Mouse (Mus musculus) heart, embryonic 16.5 days (tissue): ENCODE results near the gene Habp4. TPM values are rescaled to one million over a fixed set of nuclear protein-coding genes. Genes with fewer than 3 reads are reported as not detected.
A peak's percentile ranks its signal among the peaks of the same experiment; 100 is the strongest.

ENCODE experiments used
- ATAC-seq: fragments of 200-750 bp; cut with Nextera tagmentation; replicated peaks from 2 replicates; pipeline ENCODE4 v1.8.0; 2017; ENCODE audit warnings: moderate number of reproducible peaks; ENCODE audit not compliant: insufficient read depth, low FRiP score; ENCODE audit errors: extremely low read depth
- H3K27ac ChIP-seq: fragments of 300-500 bp; sonication (generic); 2 replicates; pipeline ENCODE4 v1.5.1; 2014; ENCODE audit warnings: mild to moderate bottlenecking, low read length, control low read depth, moderate library complexity
- H3K27me3 ChIP-seq: fragments of 300-500 bp; sonication (generic); 2 replicates; pipeline ENCODE4 v1.6.1; 2014; ENCODE audit warnings: low read length, mixed read lengths; ENCODE audit not compliant: control insufficient read depth, insufficient read depth
- H3K36me3 ChIP-seq: fragments of 300-500 bp; sonication (generic); 2 replicates; pipeline ENCODE4 v1.6.1; 2014; ENCODE audit not compliant: control insufficient read depth, insufficient read depth
- H3K4me1 ChIP-seq: fragments of 300-500 bp; sonication (generic); 2 replicates; pipeline ENCODE4 v1.6.1; 2014; ENCODE audit warnings: low read length, mixed read lengths; ENCODE audit not compliant: control insufficient read depth, insufficient read depth
- H3K4me2 ChIP-seq: fragments of 300-500 bp; sonication (generic); 2 replicates; pipeline ENCODE4 v1.6.1; 2014; ENCODE audit warnings: low read depth, mild to moderate bottlenecking, control low read depth, low read length
- H3K4me3 ChIP-seq: fragments of 300-500 bp; sonication (generic); 2 replicates; pipeline ENCODE4 v1.5.1; 2014; ENCODE audit warnings: mild to moderate bottlenecking, control low read depth, low read length
- H3K9ac ChIP-seq: fragments of 300-500 bp; sonication (generic); 2 replicates; pipeline ENCODE4 v1.6.1; 2014; ENCODE audit warnings: low read length, control low read depth
- H3K9me3 ChIP-seq: fragments of 300-500 bp; sonication (generic); replicated peaks from 2 replicates; pipeline ENCODE4 v1.6.1; 2016; ENCODE audit warnings: low read length; ENCODE audit not compliant: control insufficient read depth
- WGBS: fragments of 180-500 bp; shearing (Covaris S2); extraction: QIAGEN DNeasy Blood & Tissue Kit; methylation state at CpG from one replicate; pipeline ENCODE4 v1.1.7; 2014; 5-methylcytosine and 5-hydroxymethylcytosine counted together
- polyA plus RNA-seq: library from polyadenylated mRNA; unstranded; fragments of >200 nt; fragmentation: Nextera tagmentation; extraction: Ambion mirVana; gene quantifications from 2 replicates; pipeline ENCODE4 v1.2.1, GENCODE M21; 2015

The Habp4 gene
- polyA plus RNA-seq, 1 experiment from 2014 or later: 53.2 TPM

GRCm38 (mm10) chr13:64205186-64205585 lies 43.6 kb downstream of the Habp4 start:
- WGBS: 49% methylated on average over 2 of the region's 2 CpGs
- H3K4me3 ChIP-seq: no peak overlapping the region
- no peaks in the 10 kb centered on the region for H3K27me3 ChIP-seq
- H3K27ac ChIP-seq: no peak overlapping the region
- no peak overlapping the region for H3K4me2 ChIP-seq
- H3K9ac ChIP-seq: no peak overlapping the region
- peaks cover 5% of the 10 kb centered on the region; the same call in 1 of the 2 replicates for H3K36me3 ChIP-seq
- ATAC-seq: peak; percentile 79
- peaks cover 3% of the 10 kb centered on the region; the same call in 1 of the 2 replicates for H3K4me1 ChIP-seq
- H3K9me3 ChIP-seq: no peaks in the 10 kb centered on the region

- 91% methylated on average over 6 of the region's 6 CpGs for WGBS
- no peaks in the 10 kb centered on the region for H3K27me3 ChIP-seq
- H3K4me3 ChIP-seq: no peak overlapping the region
- no peak overlapping the region for H3K27ac ChIP-seq
- H3K9ac ChIP-seq: no peak overlapping the region
- peaks cover 3% of the 10 kb centered on the region; the same call in 1 of the 2 replicates for H3K4me1 ChIP-seq
- no peaks in the 10 kb centered on the region for H3K36me3 ChIP-seq
- H3K4me2 ChIP-seq: no peak overlapping the region
- no peak for ATAC-seq
- H3K9me3 ChIP-seq: no peaks in the 10 kb centered on the region
Observed at GRCm38 (mm10) chr13:64208146-64208545, 46.5 kb downstream of the Habp4 start.

GRCm38 (mm10) chr13:64211995-64212603 lies 50.5 kb downstream of the Habp4 start:
- WGBS: 75% methylated on average over 5 of the region's 5 CpGs
- no peaks in the 10 kb centered on the region for H3K27me3 ChIP-seq
- H3K9ac ChIP-seq: no peak overlapping the region
- 0 out of 2 replicates have a peak, but pooled peaks cover 5% of the 10 kb centered on the region for H3K4me1 ChIP-seq
- no peak overlapping the region for H3K27ac ChIP-seq
- no peaks in the 10 kb centered on the region for H3K9me3 ChIP-seq
- no peak overlapping the region for H3K4me3 ChIP-seq
- H3K4me2 ChIP-seq: no peak overlapping the region
- ATAC-seq: no peak
- H3K36me3 ChIP-seq: no peaks in the 10 kb centered on the region

- H3K36me3 ChIP-seq: no peaks in the 10 kb centered on the region
- WGBS: 93% methylated on average over 5 of the region's 5 CpGs
- H3K4me2 ChIP-seq: no peak overlapping the region
- no peak overlapping the region for H3K4me3 ChIP-seq
- no peaks in the 10 kb centered on the region for H3K27me3 ChIP-seq
- ATAC-seq: no peak
- no peak overlapping the region for H3K9ac ChIP-seq
- H3K9me3 ChIP-seq: no peaks in the 10 kb centered on the region
- 0 out of 2 replicates have a peak, but pooled peaks cover 5% of the 10 kb centered on the region for H3K4me1 ChIP-seq
- H3K27ac ChIP-seq: no peak overlapping the region
Observed at GRCm38 (mm10) chr13:64214891-64215290, 53.3 kb downstream of the Habp4 start.

GRCm38 (mm10) chr13:64225738-64226137 lies 64.1 kb downstream of the Habp4 start:
- H3K27me3 ChIP-seq: no peaks in the 10 kb centered on the region
- 63% methylated on average over 3 of the region's 3 CpGs for WGBS
- H3K4me1 ChIP-seq: no peaks in the 10 kb centered on the region
- no peak overlapping the region for H3K9ac ChIP-seq
- H3K9me3 ChIP-seq: no peaks in the 10 kb centered on the region
- no peak overlapping the region for H3K27ac ChIP-seq
- ATAC-seq: no peak
- H3K4me2 ChIP-seq: no peak overlapping the region
- H3K36me3 ChIP-seq: no peaks in the 10 kb centered on the region
- H3K4me3 ChIP-seq: no peak overlapping the region

- Histone ChIP-seq H3K27me3 (no peaks in the 10 kb centered on the region), H3K4me2 (no peak overlapping the region), H3K36me3 (no peaks in the 10 kb centered on the region), H3K9me3 (no peaks in the 10 kb centered on the region), H3K9ac (no peak overlapping the region), H3K27ac (no peak overlapping the region), H3K4me1 (no peaks in the 10 kb centered on the region), H3K4me3 (no peak overlapping the region)
- no peak for ATAC-seq
- WGBS: 88% methylated on average over 4 of the region's 4 CpGs
Observed at GRCm38 (mm10) chr13:64226725-64227124, 65.1 kb downstream of the Habp4 start.

- H3K4me3 ChIP-seq: no peak overlapping the region
- no peak overlapping the region for H3K4me2 ChIP-seq
- H3K36me3 ChIP-seq: no peaks in the 10 kb centered on the region
- H3K9ac ChIP-seq: no peak overlapping the region
- no peak overlapping the region for H3K27ac ChIP-seq
- 59% methylated on average over 4 of the region's 4 CpGs for WGBS
- H3K9me3 ChIP-seq: no peaks in the 10 kb centered on the region
- no peaks in the 10 kb centered on the region for H3K27me3 ChIP-seq
- H3K4me1 ChIP-seq: peaks cover 26% of the 10 kb centered on the region
- ATAC-seq: no peak
Observed at GRCm38 (mm10) chr13:64233139-64233538, 71.5 kb downstream of the Habp4 start.

GRCm38 (mm10) chr13:64235062-64235715 lies 73.6 kb downstream of the Habp4 start:
- Histone ChIP-seq H3K9ac (no peak overlapping the region; the same call in 1 of the 2 replicates), H3K4me3 (no peak overlapping the region), H3K9me3 (no peaks in the 10 kb centered on the region), H3K36me3 (no peaks in the 10 kb centered on the region), H3K27me3 (no peaks in the 10 kb centered on the region), H3K4me1 (peaks cover 26% of the 10 kb centered on the region), H3K27ac (peak overlapping the region; percentile 55), H3K4me2 (no peak overlapping the region)
- no peak for ATAC-seq
- 40% methylated on average over 4 of the region's 4 CpGs for WGBS

- H3K9me3 ChIP-seq: no peaks in the 10 kb centered on the region
- 64% methylated on average over 3 of the region's 3 CpGs for WGBS
- H3K27ac ChIP-seq: no peak overlapping the region
- H3K9ac ChIP-seq: no peak overlapping the region; the same call in 1 of the 2 replicates
- peaks cover 29% of the 10 kb centered on the region for H3K4me1 ChIP-seq
- H3K4me2 ChIP-seq: no peak overlapping the region
- no peaks in the 10 kb centered on the region for H3K27me3 ChIP-seq
- no peaks in the 10 kb centered on the region for H3K36me3 ChIP-seq
- H3K4me3 ChIP-seq: no peak overlapping the region
- ATAC-seq: no peak
Observed at GRCm38 (mm10) chr13:64235777-64236176, 74.2 kb downstream of the Habp4 start.
